Mouse (Mus musculus): ENCODE data around the gene Ctdnep1. TPM values are rescaled to one million over a fixed set of nuclear protein-coding genes. Genes with fewer than 3 reads are reported as not detected.

Gene Ctdnep1
- polyA plus RNA-seq, 1 experiment from 2014 or later = 24.4 TPM

MicroRNAs within 50 kb of the gene (microRNA counts, 519-probe panel; counts per million panel counts)
- not detected for microRNA mmu-miR-324-3p
- 5,435 counts per million, percentile 60 among the panel's probes with 10 or more counts for microRNA mmu-miR-324-5p

Small RNA genes lying within 50 kb of the gene (microRNA-seq; reads per million reads assigned to microRNA genes)
- gene Gm44349 (not detected), gene Mir324 (5,214 reads per million, percentile 92 among the genes with 10 or more reads in this experiment)

Other genes with a start within 250 kb of the Ctdnep1 start
- gene Polr2a, start 222.5 kb upstream of the Ctdnep1 start, polyA plus RNA-seq (2014; fragmentation: Nextera tagmentation; extraction: Ambion mirVana) = 20.0 and 30.7 TPM in 2 replicates
- 0.14 TPM in 1 of 2 replicates, not detected in the other for gene Slc35g3, start 219.2 kb upstream of the Ctdnep1 start, polyA plus RNA-seq (2014; fragmentation: Nextera tagmentation; extraction: Ambion mirVana)
- gene Zbtb4, start 215.2 kb upstream of the Ctdnep1 start, polyA plus RNA-seq (2014; fragmentation: Nextera tagmentation; extraction: Ambion mirVana) = 3.8 and 4.2 TPM in 2 replicates
- gene Chrnb1, start 185.2 kb upstream of the Ctdnep1 start, polyA plus RNA-seq (2014; fragmentation: Nextera tagmentation; extraction: Ambion mirVana) = 0.80 and 1.3 TPM in 2 replicates
- 3.2 and 3.6 TPM in 2 replicates for gene Fgf11, start 179.3 kb upstream of the Ctdnep1 start, polyA plus RNA-seq (2014; fragmentation: Nextera tagmentation; extraction: Ambion mirVana)
- gene Tmem102, start 175.5 kb upstream of the Ctdnep1 start, polyA plus RNA-seq (2014; fragmentation: Nextera tagmentation; extraction: Ambion mirVana) = 0.58 and 0.82 TPM in 2 replicates
- gene Gm39566, start 165.9 kb upstream of the Ctdnep1 start, polyA plus RNA-seq (2014; fragmentation: Nextera tagmentation; extraction: Ambion mirVana) = not detected in 2 replicates
- not detected in 2 replicates for gene Spem2, start 162.7 kb upstream of the Ctdnep1 start, polyA plus RNA-seq (2014; fragmentation: Nextera tagmentation; extraction: Ambion mirVana)
- 0.49 and 0.85 TPM in 2 replicates for gene Spem1, start 159.0 kb upstream of the Ctdnep1 start, polyA plus RNA-seq (2014; fragmentation: Nextera tagmentation; extraction: Ambion mirVana)
- gene Nlgn2, start 143.4 kb upstream of the Ctdnep1 start, polyA plus RNA-seq (2014; fragmentation: Nextera tagmentation; extraction: Ambion mirVana) = 25.1 and 32.4 TPM in 2 replicates
- gene Tmem256, start 142.6 kb upstream of the Ctdnep1 start, polyA plus RNA-seq (2014; fragmentation: Nextera tagmentation; extraction: Ambion mirVana) = 313 and 417 TPM in 2 replicates
- 41.3 and 51.9 TPM in 2 replicates for gene Plscr3, start 134.8 kb upstream of the Ctdnep1 start, polyA plus RNA-seq (2014; fragmentation: Nextera tagmentation; extraction: Ambion mirVana)
- not detected in 2 replicates for gene Tnk1, start 122.4 kb upstream of the Ctdnep1 start, polyA plus RNA-seq (2014; fragmentation: Nextera tagmentation; extraction: Ambion mirVana)
- not detected in 2 replicates for gene Tmem95, start 103.1 kb upstream of the Ctdnep1 start, polyA plus RNA-seq (2014; fragmentation: Nextera tagmentation; extraction: Ambion mirVana)
- gene Kctd11, start 99.8 kb upstream of the Ctdnep1 start, polyA plus RNA-seq (2014; fragmentation: Nextera tagmentation; extraction: Ambion mirVana) = 0.74 and 1.0 TPM in 2 replicates
- gene Acap1, start 85.6 kb upstream of the Ctdnep1 start, polyA plus RNA-seq (2014; fragmentation: Nextera tagmentation; extraction: Ambion mirVana) = 0.17 and 0.30 TPM in 2 replicates
- gene 2810408A11Rik, start 80.2 kb upstream of the Ctdnep1 start, polyA plus RNA-seq (2014; fragmentation: Nextera tagmentation; extraction: Ambion mirVana) = 9.4 and 13.0 TPM in 2 replicates
- gene Neurl4, start 80.1 kb upstream of the Ctdnep1 start, polyA plus RNA-seq (2014; fragmentation: Nextera tagmentation; extraction: Ambion mirVana) = 27.5 and 29.0 TPM in 2 replicates
- gene Gps2, start 67.3 kb upstream of the Ctdnep1 start, polyA plus RNA-seq (2014; fragmentation: Nextera tagmentation; extraction: Ambion mirVana) = 56.4 and 62.4 TPM in 2 replicates
- 1,083 and 1,099 TPM in 2 replicates for gene Eif5a, start 59.2 kb upstream of the Ctdnep1 start, polyA plus RNA-seq (2014; fragmentation: Nextera tagmentation; extraction: Ambion mirVana)
- 4.3 and 10.4 TPM in 2 replicates for gene Ybx2, start 45.4 kb upstream of the Ctdnep1 start, polyA plus RNA-seq (2014; fragmentation: Nextera tagmentation; extraction: Ambion mirVana)
- 2.2 and 4.5 TPM in 2 replicates for gene Slc2a4, start 33.0 kb upstream of the Ctdnep1 start, polyA plus RNA-seq (2014; fragmentation: Nextera tagmentation; extraction: Ambion mirVana)
- gene Cldn7, start 16.4 kb upstream of the Ctdnep1 start, polyA plus RNA-seq (2014; fragmentation: Nextera tagmentation; extraction: Ambion mirVana) = 0.20 TPM in 1 of 2 replicates, not detected in the other
- 162 and 193 TPM in 2 replicates for gene Elp5, start 1.4 kb downstream of the Ctdnep1 start, polyA plus RNA-seq (2014; fragmentation: Nextera tagmentation; extraction: Ambion mirVana)
- 616 and 626 TPM in 2 replicates for gene Gabarap, start 10.0 kb downstream of the Ctdnep1 start, polyA plus RNA-seq (2014; fragmentation: Nextera tagmentation; extraction: Ambion mirVana)
- 41.3 and 48.9 TPM in 2 replicates for gene Phf23, start 14.6 kb downstream of the Ctdnep1 start, polyA plus RNA-seq (2014; fragmentation: Nextera tagmentation; extraction: Ambion mirVana)
- 22.9 and 23.0 TPM in 2 replicates for gene Dvl2, start 19.4 kb downstream of the Ctdnep1 start, polyA plus RNA-seq (2014; fragmentation: Nextera tagmentation; extraction: Ambion mirVana)
- gene Acadvl, start 34.3 kb downstream of the Ctdnep1 start, polyA plus RNA-seq (2014; fragmentation: Nextera tagmentation; extraction: Ambion mirVana) = 43.2 and 49.6 TPM in 2 replicates
- gene Dlg4, start 35.8 kb downstream of the Ctdnep1 start, polyA plus RNA-seq (2014; fragmentation: Nextera tagmentation; extraction: Ambion mirVana) = 33.1 and 41.0 TPM in 2 replicates
- 0.26 and 1.4 TPM in 2 replicates for gene Asgr1, start 72.9 kb downstream of the Ctdnep1 start, polyA plus RNA-seq (2014; fragmentation: Nextera tagmentation; extraction: Ambion mirVana)
- gene Asgr2, start 111.5 kb downstream of the Ctdnep1 start, polyA plus RNA-seq (2014; fragmentation: Nextera tagmentation; extraction: Ambion mirVana) = not detected in 2 replicates
- gene Mgl2, start 149.2 kb downstream of the Ctdnep1 start, polyA plus RNA-seq (2014; fragmentation: Nextera tagmentation; extraction: Ambion mirVana) = 0.75 TPM in 1 of 2 replicates, not detected in the other
- 1.4 TPM in 1 of 2 replicates, not detected in the other for gene Clec10a, start 175.0 kb downstream of the Ctdnep1 start, polyA plus RNA-seq (2014; fragmentation: Nextera tagmentation; extraction: Ambion mirVana)
- gene Slc16a11, start 231.6 kb downstream of the Ctdnep1 start, polyA plus RNA-seq (2014; fragmentation: Nextera tagmentation; extraction: Ambion mirVana) = 1.5 and 3.2 TPM in 2 replicates
- 10.0 and 10.7 TPM in 2 replicates for gene Slc16a13, start 239.9 kb downstream of the Ctdnep1 start, polyA plus RNA-seq (2014; fragmentation: Nextera tagmentation; extraction: Ambion mirVana)
- gene Bcl6b, start 248.6 kb downstream of the Ctdnep1 start, polyA plus RNA-seq (2014; fragmentation: Nextera tagmentation; extraction: Ambion mirVana) = 2.5 and 4.4 TPM in 2 replicates

Measured in midbrain, embryonic 14.5 days (tissue).